Mouse (Mus musculus): ENCODE results near the gene C130074G19Rik.

DNA sequence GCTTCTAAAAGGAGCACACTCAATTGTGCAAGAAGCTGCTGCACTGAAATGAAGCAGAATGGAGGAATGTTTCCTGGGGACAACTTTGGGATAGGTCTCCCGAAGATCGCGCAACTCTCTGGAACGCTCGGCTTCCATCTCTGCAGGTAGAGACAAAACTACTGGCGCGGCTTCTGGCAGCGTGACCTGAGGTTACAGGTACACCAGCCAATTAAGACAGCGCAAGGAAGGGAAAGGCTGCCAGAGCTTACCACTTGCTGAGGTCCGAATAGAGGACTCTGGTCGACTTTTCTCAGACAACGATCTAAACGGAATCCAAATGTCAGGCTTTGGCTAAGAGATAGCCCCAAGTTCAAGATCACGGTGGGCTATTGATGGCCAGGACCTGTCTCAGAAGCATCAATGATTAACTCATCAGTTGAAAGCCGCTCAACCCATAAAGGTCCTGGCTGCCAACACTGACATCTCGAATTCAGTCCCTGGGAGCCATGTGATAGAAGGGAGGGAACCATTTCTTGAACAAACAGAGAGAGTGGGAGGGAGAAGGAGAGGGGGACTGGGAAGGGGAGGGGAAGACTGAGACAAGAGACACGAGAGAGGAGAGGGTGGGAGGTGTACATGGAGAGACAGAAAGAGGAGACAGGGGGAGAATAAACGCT is 36.8 kb downstream of the C130074G19Rik start, which contains the start of gene Marc2:
- TF ChIP-seq CTCF (IDR thresholded peaks at IDR 0.05; ENCODE audit: low read depth): no peak
- TF ChIP-seq EP300 (IDR thresholded peaks at IDR 0.05; ENCODE audit: low read depth): no peak

All from liver, embryonic 14.5 days (tissue).